Mouse (Mus musculus) right cerebral cortex, adult 2 months (tissue): ENCODE results near the gene Serpina1e.
"Not testable (repeated sequence)": the region's sequence is repeated elsewhere in the genome, so short reads cannot be mapped to it uniquely, and the experiment has no call there.

ENCODE experiments used
- DNase-seq, 2 experiments: peaks; one replicate each; pipeline ENCODE4 v3.0.0; 2021 to 2022; ENCODE audit warnings: low spot score in 2 of 2

Gene Serpina1e

GRCm38 (mm10) chr12:103963288-103963687 is 4.5 kb upstream of the Serpina1e start:
- DNase-seq: no peak

- no peak for DNase-seq
Observed at GRCm38 (mm10) chr12:103962860-103963259, 4.1 kb upstream of the Serpina1e start.

DNA sequence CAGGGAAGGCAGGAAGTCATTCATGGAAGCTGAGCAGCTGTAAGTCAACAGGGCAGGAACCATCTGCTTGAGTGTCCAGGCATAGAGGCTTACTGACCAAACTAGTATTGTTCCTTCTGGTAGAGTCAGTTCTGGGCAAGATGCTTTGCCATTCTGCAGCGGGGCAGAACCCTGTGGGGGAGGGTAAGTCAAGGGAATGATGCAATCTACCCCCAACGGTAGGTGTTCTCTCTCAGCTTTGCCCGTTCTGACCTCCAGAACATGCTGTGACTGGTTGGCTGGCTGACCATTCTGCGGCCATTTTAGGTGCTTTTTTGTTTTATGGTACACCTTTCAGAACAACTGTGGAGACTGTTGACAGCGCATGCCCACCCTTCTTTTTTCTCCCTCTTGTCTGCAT is 3.6 kb upstream of the Serpina1e start:
- no peak for DNase-seq

- DNase-seq: no peak
Observed at GRCm38 (mm10) chr12:103961716-103962115, 2.9 kb upstream of the Serpina1e start.

- DNase-seq: not testable (repeated sequence)
Observed at GRCm38 (mm10) chr12:103956555-103956954, 2.2 kb downstream of the Serpina1e start.

DNA sequence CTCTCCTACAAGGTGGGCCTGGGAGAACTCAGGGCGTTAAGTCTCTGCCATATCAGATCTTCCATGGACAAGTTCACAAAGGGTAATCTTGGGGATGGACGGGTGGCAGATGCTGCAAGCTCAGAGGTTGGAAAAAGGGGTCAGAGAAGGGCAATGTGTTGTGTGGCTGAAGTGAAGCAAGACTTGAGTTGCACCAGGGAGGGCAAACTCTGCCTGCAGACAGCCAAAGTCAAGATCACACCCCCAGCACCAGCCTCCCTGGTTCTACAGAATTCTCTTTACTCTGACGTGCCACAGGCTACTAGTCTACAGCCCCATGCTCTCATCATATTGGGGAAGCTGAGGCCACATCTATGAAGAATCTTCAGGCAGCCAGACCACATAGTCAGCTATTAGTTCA is 5.8 kb downstream of the Serpina1e start:
- not testable (repeated sequence) for DNase-seq

GRCm38 (mm10) chr12:103946243-103946642 is 12.5 kb downstream of the Serpina1e start:
- DNase-seq: no peak

- DNase-seq: not testable (repeated sequence)
Observed at GRCm38 (mm10) chr12:103909181-103909580, 49.6 kb downstream of the Serpina1e start.

DNA sequence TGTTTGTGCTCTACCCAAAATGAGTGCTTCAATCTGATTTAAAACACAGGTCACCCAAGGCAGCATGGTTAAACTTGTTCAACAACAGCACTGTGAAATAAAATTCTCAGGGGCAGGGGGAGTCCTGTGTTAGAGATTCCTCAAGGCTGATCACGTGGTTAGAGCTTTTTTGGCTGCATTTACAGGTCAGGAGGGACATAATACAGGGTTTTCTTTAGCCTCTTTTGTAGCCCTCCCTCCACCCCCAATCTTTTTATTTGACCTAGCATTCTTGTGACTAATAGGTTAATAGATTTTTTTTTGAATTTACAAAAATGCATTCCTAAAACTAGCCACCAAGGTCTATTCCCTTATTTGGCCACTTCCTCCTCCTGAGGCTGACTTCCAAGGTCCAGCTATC is 51.0 kb downstream of the Serpina1e start:
- DNase-seq: not testable (repeated sequence)

DNA sequence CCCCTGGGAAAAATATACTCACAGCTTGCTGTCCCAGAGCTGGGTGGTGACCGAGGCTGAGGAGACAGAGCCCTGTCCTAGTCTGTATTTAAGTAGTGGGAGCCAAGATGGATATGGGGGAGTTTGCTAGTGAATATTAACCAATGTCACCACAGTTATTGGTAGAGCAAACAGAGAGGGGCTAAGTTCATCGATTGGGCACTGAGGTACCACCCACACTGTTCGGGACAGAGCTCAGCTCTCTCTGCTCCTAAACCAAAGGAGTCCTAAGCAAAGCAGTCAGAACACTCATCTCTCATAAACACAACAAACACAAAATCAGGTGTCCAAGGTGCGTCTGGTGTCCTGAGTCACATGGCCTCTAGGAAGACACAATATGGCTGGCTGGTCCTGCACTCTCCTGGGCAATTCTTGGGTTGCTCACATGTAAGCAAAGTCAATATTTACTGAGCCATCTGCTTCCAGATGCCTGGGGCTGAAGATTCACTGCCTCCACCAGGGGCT is 53.9 kb downstream of the Serpina1e start, which contains the start of gene Serpina1c:
Gene Serpina1c (minus strand): TSS at position 51 of the 504 bp plus-strand sequence.
- not testable (repeated sequence) for DNase-seq

DNA sequence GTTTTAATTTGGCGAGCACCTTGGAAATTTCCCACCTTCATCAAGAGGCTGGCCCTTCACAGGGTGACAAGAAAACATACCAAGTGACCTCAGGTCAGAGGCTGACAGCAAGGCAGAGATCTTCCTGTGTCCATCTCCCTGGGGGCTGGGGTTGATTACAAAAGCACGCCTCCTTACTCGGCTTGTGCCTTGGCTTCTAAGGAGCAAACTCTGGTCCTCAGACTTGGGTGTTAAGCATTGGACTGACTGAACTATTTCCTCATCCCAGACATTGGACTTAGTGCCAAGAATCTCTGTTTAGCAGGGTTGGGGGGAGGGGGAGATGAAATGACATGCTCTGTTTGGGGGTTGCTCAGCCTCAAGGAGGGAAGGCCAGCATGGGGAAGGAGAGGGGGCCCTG is 56.8 kb downstream of the Serpina1e start:
- not testable (repeated sequence) for DNase-seq
